Mouse (Mus musculus) limb, embryonic 11.5 days (tissue): ENCODE data around the gene Peli2. TPM values are rescaled to one million over a fixed set of nuclear protein-coding genes. Genes with fewer than 3 reads are reported as not detected.

Experiments used
- ATAC-seq: fragments of 200-750 bp; cut with Nextera tagmentation; 2 replicates; pipeline ENCODE4 v1.8.0; 2017; ENCODE audit warnings: low read depth; ENCODE audit not compliant: insufficient number of reproducible peaks, low FRiP score, low TSS enrichment
- DNase-seq: peaks from one replicate; pipeline ENCODE4 v3.0.0-alpha.2; 2015; ENCODE audit warnings: low spot score
- H3K27ac ChIP-seq: fragments of 300-500 bp; sonication (generic); replicated peaks from 2 replicates; pipeline ENCODE4 v1.5.1; 2014; ENCODE audit warnings: low read depth, mild to moderate bottlenecking, low read length
- H3K27me3 ChIP-seq: fragments of 300-500 bp; sonication (generic); 2 replicates; pipeline ENCODE4 v1.6.1; 2014; ENCODE audit warnings: mild to moderate bottlenecking, low read length, mixed read lengths; ENCODE audit not compliant: control insufficient read depth, insufficient read depth
- H3K36me3 ChIP-seq: fragments of 300-500 bp; sonication (generic); 2 replicates; pipeline ENCODE4 v1.6.1; 2014; ENCODE audit warnings: mild to moderate bottlenecking, low read length, moderate library complexity, mixed read lengths; ENCODE audit not compliant: control insufficient read depth, insufficient read depth
- H3K4me1 ChIP-seq: fragments of 300-500 bp; sonication (generic); 2 replicates; pipeline ENCODE4 v1.6.1; 2014; ENCODE audit warnings: low read length, mixed read lengths; ENCODE audit not compliant: control insufficient read depth, insufficient read depth
- H3K4me2 ChIP-seq: fragments of 300-500 bp; sonication (generic); 2 replicates; pipeline ENCODE4 v1.6.1; 2014; ENCODE audit warnings: low read depth, mild to moderate bottlenecking, moderate library complexity; ENCODE audit not compliant: severe bottlenecking
- H3K4me3 ChIP-seq: fragments of 300-500 bp; sonication (generic); 2 replicates; pipeline ENCODE4 v1.5.1; 2014; ENCODE audit warnings: low read depth, low read length
- H3K9ac ChIP-seq: fragments of 300-500 bp; sonication (generic); 2 replicates; pipeline ENCODE4 v1.6.1; 2014; ENCODE audit warnings: mild to moderate bottlenecking, low read length
- H3K9me3 ChIP-seq: fragments of 300-500 bp; sonication (generic); 2 replicates; pipeline ENCODE4 v1.6.1; 2016; ENCODE audit warnings: low read length; ENCODE audit not compliant: control insufficient read depth
- WGBS: fragments of 180-500 bp; shearing (Covaris S2); extraction: QIAGEN DNeasy Blood & Tissue Kit; methylation state at CpG from one replicate; pipeline ENCODE4 v1.1.7; 2014; 5-methylcytosine and 5-hydroxymethylcytosine counted together
- polyA plus RNA-seq: library from polyadenylated mRNA; unstranded; fragments of >200 nt; fragmentation: Nextera tagmentation; extraction: Ambion mirVana; gene quantifications from 2 replicates; pipeline ENCODE4 v1.2.1, GENCODE M21; 2014

Peli2 gene
- polyA plus RNA-seq, 1 experiment from 2014 or later: 8.9 TPM

DNA sequence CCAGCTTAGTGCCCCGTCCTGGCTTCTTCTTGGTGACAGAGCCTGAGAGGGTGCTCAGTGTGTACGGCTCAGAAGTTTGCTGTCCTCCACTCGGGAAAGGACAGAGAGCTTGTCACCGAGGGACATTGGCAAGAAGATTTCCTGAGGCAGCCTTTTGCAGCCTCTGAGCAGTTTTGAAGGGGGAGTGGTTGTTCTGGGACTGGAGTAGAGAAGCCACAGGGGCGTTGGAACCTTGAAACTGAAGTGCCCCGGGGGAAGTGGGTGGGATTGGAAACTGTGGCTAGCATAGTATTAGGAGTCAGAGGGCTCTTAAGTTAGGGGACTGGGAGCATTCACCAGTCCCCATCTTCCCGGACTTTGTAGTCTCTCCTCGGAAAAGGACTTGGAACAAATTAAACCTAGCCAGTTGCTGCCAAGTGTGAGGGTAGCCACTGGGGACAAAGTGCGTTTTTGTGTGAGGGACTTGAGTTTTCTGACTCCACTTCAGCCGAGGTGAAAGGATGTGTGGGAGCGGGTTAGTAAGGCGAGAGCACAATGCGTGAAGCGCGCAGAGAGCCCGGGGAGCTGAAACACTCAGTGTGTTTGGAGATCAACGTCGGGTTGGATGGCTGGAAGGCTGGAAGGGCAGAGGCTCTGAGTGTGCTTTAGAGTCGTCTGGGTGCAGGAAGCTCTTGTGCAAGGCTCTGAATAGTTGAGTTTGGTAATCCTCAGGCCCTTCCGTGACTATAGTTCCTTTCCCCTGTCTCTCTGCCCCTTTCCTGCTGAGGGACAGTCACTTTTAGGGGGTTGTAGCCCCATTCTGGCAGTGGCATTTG is 10.3 kb downstream of the Peli2 start:
- H3K9ac ChIP-seq: no peak overlapping the region
- 66% methylated on average over 20 of the region's 20 CpGs for WGBS

DNA sequence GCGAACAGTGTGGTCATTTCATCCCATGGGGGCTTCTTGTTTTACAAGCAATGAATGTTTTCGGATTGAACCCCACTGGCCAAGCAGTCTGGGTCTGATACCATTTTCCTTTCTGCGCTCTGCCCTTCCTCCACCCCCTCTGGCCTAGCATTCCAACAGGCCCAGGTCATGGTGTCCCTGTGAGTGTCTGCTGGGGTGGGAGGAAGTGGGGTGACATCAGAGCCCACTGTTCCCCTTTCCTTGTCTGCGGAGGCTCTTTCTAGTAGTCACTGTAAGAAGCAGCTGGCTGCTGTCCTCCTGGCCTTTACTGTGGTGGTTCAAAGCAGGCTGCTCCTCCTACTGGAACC is 10.9 kb downstream of the Peli2 start:
- 71% methylated on average over 4 of the region's 4 CpGs for WGBS
- H3K4me1 ChIP-seq: peaks cover 40% of the 10 kb centered on the region
- H3K9ac ChIP-seq: no peak overlapping the region

More for the DNA sequence above, 10.3 kb downstream of the Peli2 start:
- ATAC-seq (no peak), DNase-seq (no peak)
- Histone ChIP-seq H3K4me1 (peaks cover 39% of the 10 kb centered on the region), H3K4me2 (no peak overlapping the region), H3K27ac (no peak overlapping the region), H3K9me3 (no peaks in the 10 kb centered on the region), H3K27me3 (no peaks in the 10 kb centered on the region), H3K36me3 (no peaks in the 10 kb centered on the region), H3K4me3 (no peak overlapping the region)

GRCm38 (mm10) chr14:48132241-48132640 is 11.6 kb downstream of the Peli2 start:
- Histone ChIP-seq H3K9ac (no peak overlapping the region), H3K4me1 (peaks cover 42% of the 10 kb centered on the region), H3K4me2 (no peak overlapping the region), H3K27ac (no peak overlapping the region), H3K9me3 (no peaks in the 10 kb centered on the region), H3K36me3 (no peaks in the 10 kb centered on the region), H3K27me3 (no peaks in the 10 kb centered on the region), H3K4me3 (no peak overlapping the region)
- DNase-seq (no peak), ATAC-seq (no peak)
- WGBS: 74% methylated on average over 3 of the region's 3 CpGs

More for the DNA sequence above, 10.9 kb downstream of the Peli2 start:
- Histone ChIP-seq H3K4me2 (no peak overlapping the region), H3K27ac (no peak overlapping the region), H3K9me3 (no peaks in the 10 kb centered on the region), H3K4me3 (no peak overlapping the region), H3K27me3 (no peaks in the 10 kb centered on the region), H3K36me3 (no peaks in the 10 kb centered on the region)
- DNase-seq: no peak
- ATAC-seq: no peak

GRCm38 (mm10) chr14:48132865-48133802 is 12.5 kb downstream of the Peli2 start:
- H3K27ac ChIP-seq: 0 out of 2 replicates have a peak overlapping the region, but pooled peaks have one; percentile 14
- ATAC-seq (no peak), DNase-seq (no peak)
- H3K4me1 ChIP-seq: peaks cover 39% of the 10 kb centered on the region
- WGBS: 33% methylated on average over 21 of the region's 21 CpGs
- no peaks in the 10 kb centered on the region for H3K27me3 ChIP-seq
- no peak overlapping the region; the same call in 1 of the 2 replicates for H3K9ac ChIP-seq
- H3K4me2 ChIP-seq: no peak overlapping the region
- H3K4me3 ChIP-seq: no peak overlapping the region
- no peaks in the 10 kb centered on the region for H3K36me3 ChIP-seq
- H3K9me3 ChIP-seq: no peaks in the 10 kb centered on the region

- Histone ChIP-seq H3K36me3 (no peaks in the 10 kb centered on the region), H3K27me3 (no peaks in the 10 kb centered on the region), H3K4me2 (no peak overlapping the region), H3K9me3 (no peaks in the 10 kb centered on the region), H3K4me3 (no peak overlapping the region), H3K9ac (no peak overlapping the region), H3K27ac (no peak overlapping the region), H3K4me1 (peaks cover 39% of the 10 kb centered on the region)
- DNase-seq (no peak), ATAC-seq (no peak)
- WGBS: 36% methylated on average over 7 of the region's 7 CpGs
Measured at GRCm38 (mm10) chr14:48134344-48134743, 13.7 kb downstream of the Peli2 start.

DNA sequence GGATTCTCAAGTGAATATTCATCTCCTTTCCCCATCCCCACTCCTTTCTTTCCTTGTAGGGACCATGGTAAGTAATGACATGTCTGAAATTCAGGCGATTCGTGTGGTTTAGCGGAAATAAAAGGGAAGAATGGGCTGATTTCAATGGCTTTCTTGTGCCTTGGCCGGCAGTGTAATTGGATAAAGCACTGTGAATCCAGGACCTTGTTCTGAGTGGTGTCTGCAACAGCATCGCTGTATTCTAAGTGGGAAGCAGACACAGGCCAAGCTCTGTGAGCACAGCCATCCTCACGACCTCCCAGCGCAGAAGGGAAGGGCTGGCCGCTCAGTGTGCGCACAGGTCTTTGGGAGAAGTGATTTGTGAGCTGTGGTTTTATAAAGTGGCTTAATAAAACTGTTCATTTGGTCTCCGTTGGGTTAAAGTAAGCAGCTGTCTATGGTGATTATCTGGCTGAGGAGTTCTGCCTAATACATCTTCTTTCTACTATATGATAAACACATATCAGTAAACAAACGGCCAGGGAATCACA is 15.3 kb downstream of the Peli2 start:
- no peak for DNase-seq
- Histone ChIP-seq H3K36me3 (no peaks in the 10 kb centered on the region), H3K27me3 (no peaks in the 10 kb centered on the region), H3K9ac (no peak overlapping the region), H3K4me2 (no peak overlapping the region), H3K9me3 (no peaks in the 10 kb centered on the region), H3K27ac (no peak overlapping the region), H3K4me3 (no peak overlapping the region), H3K4me1 (peaks cover 36% of the 10 kb centered on the region)
- whole genome bisulfite sequencing: 68% methylated on average over 11 of the region's 11 CpGs
- no peak for ATAC-seq

DNA sequence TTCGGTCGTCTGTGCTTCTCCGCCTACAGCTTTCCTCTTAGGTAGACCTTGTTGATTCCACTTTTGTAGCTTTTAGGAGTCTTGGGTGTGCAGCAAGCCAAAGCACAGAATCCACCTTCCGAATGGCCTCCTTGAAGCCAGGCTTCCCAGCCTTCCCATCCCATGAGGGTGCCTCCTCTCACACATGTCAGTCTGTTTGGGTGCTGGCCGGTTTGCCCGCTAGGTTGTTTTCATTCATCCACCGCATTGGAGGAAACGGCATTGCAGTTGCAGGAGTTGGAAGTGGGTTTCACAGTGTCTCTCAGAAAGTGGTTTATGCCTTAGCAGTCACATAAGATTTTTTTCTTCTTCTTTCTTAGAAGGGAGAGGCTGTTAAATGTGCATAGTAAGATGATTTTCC is 17.1 kb downstream of the Peli2 start:
- H3K9ac ChIP-seq: no peak overlapping the region
- no peaks in the 10 kb centered on the region for H3K27me3 ChIP-seq
- no peaks in the 10 kb centered on the region for H3K9me3 ChIP-seq
- peaks cover 22% of the 10 kb centered on the region for H3K4me1 ChIP-seq
- 69% methylated on average over 8 of the region's 8 CpGs for WGBS
- no peak overlapping the region; the same call in 1 of the 2 replicates for H3K27ac ChIP-seq
- ATAC-seq: no peak
- H3K4me2 ChIP-seq: no peak overlapping the region
- no peak for DNase-seq
- no peaks in the 10 kb centered on the region for H3K36me3 ChIP-seq
- no peak overlapping the region for H3K4me3 ChIP-seq

DNA sequence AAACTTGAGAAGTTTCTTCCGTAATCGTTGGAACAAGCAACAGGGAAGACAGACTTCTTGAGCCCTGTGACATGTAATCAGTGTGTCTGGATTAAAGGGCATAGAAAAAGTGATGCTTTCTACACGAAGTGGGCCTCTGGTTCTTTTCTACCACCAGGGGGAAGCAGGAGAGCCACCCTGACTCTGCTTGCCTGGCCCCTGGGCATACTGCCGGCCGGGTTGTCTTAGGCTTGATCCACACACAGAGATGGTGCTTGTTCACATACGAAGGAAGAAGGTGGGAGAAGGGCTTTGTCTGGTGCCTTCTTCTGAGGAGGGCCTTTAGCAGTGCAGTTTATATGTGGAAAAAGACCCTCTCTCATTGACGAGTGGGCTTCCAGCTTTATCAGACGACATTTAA is 17.5 kb downstream of the Peli2 start:
- Histone ChIP-seq H3K27ac (no peak overlapping the region), H3K9me3 (no peaks in the 10 kb centered on the region), H3K4me2 (no peak overlapping the region), H3K4me1 (peaks cover 22% of the 10 kb centered on the region), H3K9ac (no peak overlapping the region), H3K27me3 (no peaks in the 10 kb centered on the region), H3K4me3 (no peak overlapping the region), H3K36me3 (no peaks in the 10 kb centered on the region)
- 47% methylated on average over 8 of the region's 8 CpGs for WGBS
- ATAC-seq: no peak
- peak; percentile 52 for DNase-seq
